Mouse (Mus musculus) kidney, adult 2 months (tissue): ENCODE data around the gene Mapkbp1.

ENCODE experiments used
- CTCF ChIP-seq: fragments of 200-500 bp; conservative IDR thresholded peaks from 2 replicates; pipeline ENCODE4 v1.5.1; 2011; ENCODE audit warnings: low read depth, mild to moderate bottlenecking, control low read depth, low read length, moderate library complexity, mixed read lengths; ENCODE audit not compliant: insufficient read depth, insufficient read length
- POLR2A ChIP-seq: fragments of 200-500 bp; IDR thresholded peaks from one replicate; pipeline ENCODE4 v1.6.1; 2011; ENCODE audit warnings: low read depth, low read length, control low read depth

DNA sequence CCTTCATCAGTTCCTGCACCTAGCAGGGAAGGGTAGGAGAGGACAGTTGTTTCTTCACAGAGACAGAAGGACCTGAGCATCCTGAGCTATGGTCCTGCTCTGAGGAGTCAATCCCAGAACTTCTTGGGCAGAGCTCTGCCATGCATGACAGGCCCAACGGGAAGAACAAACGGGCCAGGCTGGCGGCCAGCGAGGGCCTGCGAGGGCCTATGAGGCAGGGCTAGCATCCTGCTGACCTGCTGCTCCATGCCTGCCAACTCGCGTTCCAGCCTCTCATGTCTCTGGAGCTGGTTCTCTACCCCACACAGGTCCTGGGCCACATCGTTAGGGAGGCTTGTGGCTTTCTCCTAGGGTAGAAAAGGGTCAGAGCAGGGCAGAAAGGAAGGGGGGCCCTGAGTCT, 89.7 kb downstream of the Mapkbp1 start:
- TF ChIP-seq POLR2A (no peak), CTCF (no peak)
